Mouse (Mus musculus): ENCODE measurements around the gene Zfyve27.

GRCm38 (mm10) chr19:42177461-42177860 is 13.7 kb downstream of the Zfyve27 start:
- TF ChIP-seq ZMIZ1 (IDR thresholded peaks at IDR 0.05; ENCODE audit: low read depth, low read length): no peak
- no peak for TF ChIP-seq MAX (IDR thresholded peaks at IDR 0.05; ENCODE audit: low read length)
- peak; percentile 51 to 71; a peak in 3 of 4 replicates for TF ChIP-seq EP300 (IDR thresholded peaks at IDR 0.05; ENCODE audit: low read depth in 1 of 2, low read length in 2 of 2)
- no peak for TF ChIP-seq MYC (IDR thresholded peaks at IDR 0.05; ENCODE audit: low read depth, low read length)
- TF ChIP-seq CTCF (IDR thresholded peaks at IDR 0.05 in 2 of 3, conservative IDR thresholded peaks at IDR 0.05 in 1 of 3; ENCODE audit: control insufficient read depth in 1 of 3, insufficient read depth in 1 of 3, low read depth in 2 of 3, low read length in 3 of 3, poor library complexity in 1 of 3, severe bottlenecking in 1 of 3): no peak

Measured in MEL (cell line).